Mouse (Mus musculus) fat pad, adult 2 months (tissue): ENCODE data around the gene Nrl.

Experiments
- DNase-seq: peaks from one replicate; pipeline ENCODE4 v3.0.0-alpha.2; 2011; ENCODE audit warnings: low read depth, low spot score; ENCODE audit errors: extremely low read depth

Nrl gene

DNA sequence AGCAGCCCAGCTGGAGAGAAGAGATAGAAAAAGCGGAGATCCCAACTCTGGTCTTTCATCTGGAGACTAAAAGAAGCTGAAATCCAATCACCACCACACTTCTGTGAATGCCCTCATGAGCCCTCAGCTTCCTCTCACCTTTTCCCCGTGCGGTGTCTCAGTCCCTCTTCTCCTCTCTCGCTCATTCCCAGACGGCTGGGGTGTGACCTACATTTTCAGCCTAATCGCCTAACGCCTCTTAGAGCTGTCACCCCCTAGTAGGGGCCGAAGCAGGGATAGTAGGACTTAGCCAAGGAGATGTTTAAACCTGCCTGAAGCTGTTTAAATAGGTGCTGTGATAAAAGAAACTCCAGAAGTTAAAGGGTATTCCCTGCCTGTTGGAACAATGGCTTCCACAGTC lies at the start of gene Nrl:
Gene Nrl, minus strand, starts transcription at position 197 of the 400 bp plus-strand sequence.
- no peak for DNase-seq

- no peak for DNase-seq
These were observed 47.0 kb upstream of the Nrl start for GRCm38 (mm10) chr14:55571760-55572159.

- DNase-seq: no peak
These were observed 45.8 kb upstream of the Nrl start for GRCm38 (mm10) chr14:55570588-55570987.

DNA sequence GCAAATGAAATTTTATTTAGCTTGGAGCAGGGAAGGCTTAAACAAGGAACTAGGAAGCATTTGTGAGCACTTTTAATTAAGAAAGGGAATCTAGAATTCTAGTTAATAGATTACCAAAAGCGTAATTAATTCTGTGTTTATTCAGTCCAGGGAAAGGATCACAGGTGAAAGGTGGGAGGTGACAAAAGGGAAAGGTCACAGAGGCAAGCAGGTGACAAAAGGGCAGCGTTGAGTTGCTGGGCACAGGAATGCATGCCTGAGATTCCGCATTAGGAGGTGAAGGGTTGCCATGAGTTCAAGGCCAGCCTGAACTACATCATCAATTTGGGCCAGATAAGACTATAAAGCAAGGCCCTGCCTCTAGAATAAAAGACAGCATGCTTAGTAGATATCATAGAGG lies 42.7 kb upstream of the Nrl start:
- no peak for DNase-seq

GRCm38 (mm10) chr14:55565748-55566147 lies 41.0 kb upstream of the Nrl start:
- DNase-seq: no peak

DNA sequence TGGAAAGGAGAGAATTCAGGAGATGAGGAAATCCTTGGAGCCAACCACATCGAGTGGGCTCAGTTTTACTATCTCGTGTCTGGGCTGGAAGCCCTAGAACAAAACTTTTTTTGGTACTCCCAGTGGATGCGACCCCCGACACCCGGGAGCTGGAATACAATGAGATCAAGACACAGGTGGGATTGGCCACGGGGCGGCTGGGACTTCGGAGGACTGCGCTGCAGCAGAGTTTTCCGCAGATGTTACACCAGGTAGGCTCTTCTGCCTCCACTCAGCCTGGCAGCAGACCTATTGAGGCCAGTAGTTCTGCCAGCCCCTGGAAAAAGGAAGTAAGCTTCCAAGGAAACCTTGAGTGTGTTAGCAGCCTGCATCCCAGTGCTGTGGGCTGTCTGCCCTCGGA lies 38.5 kb upstream of the Nrl start:
- DNase-seq: no peak

DNA sequence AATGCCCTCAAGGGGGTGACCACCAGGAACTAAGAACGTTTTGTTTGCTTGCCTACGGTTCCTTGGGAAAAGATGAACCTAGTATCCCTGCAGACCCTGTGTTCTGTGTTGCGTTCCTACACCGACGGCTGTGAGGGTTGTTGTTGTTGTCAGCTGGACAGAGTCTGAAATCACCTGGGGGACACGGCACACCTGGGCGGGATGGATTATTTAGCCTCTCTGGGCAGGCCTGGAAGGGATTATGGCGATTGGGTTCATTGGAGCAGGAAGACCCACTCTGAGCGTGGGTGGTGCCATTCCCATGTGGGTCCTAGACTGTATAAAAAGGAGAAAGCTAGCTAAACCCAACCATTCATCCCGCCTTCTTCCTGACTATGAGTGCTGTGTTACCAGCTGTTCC lies 37.1 kb upstream of the Nrl start:
- no peak for DNase-seq

DNA sequence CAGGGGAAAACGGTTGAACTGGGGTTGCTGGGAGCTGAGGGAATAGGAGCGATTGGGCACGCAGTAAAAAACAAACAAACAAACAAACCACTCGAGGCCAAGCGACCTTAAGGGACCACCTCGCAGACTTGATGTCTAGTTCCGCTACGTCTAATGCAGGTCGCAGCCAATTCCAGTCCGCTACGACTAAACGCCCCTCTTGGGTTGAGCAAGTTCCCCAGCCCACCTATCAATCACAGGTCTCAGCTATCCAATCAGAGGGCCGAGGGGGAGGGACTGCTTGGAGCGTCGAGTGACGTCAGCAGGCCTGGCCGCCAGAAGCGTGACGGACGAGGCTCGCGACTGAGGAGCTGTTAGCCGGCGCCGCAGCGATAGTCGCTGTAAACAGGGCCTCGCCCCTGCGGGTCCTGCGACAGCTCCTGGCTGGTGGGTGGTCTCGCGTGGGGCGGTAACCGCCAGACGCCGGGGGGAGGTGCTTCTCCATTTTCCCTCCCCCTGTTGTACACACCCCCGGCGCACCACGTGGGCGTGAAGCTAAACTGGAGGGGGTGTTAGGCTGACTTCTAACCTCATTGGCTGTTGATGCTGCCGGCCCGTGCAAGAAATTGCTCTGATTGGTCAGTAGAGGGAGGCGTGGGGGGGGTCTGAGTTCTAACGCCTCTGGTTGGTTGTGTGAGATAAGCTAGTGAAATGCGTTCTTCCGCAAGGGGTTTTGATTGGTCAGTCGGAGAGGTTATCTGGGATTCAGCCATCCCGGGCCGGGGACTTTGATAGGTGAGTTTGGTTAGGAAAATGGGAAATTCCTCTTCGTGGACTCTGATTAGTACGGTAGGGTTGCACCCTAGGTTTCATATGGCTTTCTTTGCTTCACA lies 35.7 kb upstream of the Nrl start, which contains the start of gene A730061H03Rik:
Gene A730061H03Rik, minus strand, starts transcription at position 205 of the 872 bp plus-strand sequence.
- peak; percentile 98 for DNase-seq

GRCm38 (mm10) chr14:55559799-55560201 lies 35.0 kb upstream of the Nrl start, which contains the start of gene Dcaf11:
Gene Dcaf11 (plus strand): TSS chr14:55560006.
- DNase-seq: no peak

DNA sequence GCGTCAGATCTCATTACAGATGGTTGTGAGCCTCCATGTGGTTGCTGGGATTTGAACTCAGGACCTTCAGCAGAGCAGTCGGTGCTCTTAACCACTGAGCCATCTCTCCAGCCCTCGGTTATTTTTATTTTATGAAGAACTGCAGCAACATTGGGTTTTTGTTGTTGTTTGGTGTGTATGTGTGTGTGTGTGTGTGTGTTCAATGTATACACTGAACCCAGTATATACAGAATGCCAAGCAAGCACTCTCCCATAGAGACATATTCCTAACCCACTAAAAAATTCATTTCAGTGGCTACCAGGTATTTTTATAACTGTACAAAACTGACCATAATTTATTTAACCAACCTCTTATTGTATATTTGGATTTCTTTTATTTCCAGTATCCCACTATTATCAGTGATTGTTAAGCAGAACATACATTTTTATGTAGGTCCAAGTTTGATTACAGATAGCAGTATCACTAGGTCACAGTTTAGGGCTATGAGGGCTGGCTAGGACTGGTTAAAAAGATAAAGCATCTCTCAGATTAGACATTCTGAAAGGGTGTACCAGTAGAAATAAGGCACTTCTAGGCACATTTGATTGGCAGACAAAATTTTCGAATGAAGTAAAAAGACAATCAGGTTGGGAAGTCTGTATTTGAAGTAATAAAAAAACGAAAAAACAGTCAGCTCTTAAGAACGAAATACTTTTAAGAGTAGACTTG lies 34.1 kb upstream of the Nrl start:
- no peak for DNase-seq

DNA sequence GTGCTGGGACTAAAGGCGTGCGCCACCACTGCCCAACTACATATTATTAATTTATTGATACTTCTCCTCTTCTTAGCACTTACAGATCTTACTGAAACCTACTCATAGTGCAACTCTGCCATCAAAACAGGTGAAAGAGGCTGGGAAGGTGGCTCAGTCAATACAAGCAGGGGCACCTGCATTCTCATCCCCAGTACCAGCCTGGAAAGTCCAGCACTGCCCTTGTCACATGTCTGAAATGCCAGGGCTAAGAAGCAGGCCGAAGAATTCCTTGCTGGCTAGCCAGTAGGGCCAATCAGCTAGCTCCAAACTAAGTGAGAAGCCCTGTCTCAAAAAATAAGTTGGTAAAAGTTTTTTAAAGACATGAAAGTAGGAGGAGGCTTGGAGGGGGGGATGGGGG lies 32.8 kb upstream of the Nrl start:
- DNase-seq: no peak

DNA sequence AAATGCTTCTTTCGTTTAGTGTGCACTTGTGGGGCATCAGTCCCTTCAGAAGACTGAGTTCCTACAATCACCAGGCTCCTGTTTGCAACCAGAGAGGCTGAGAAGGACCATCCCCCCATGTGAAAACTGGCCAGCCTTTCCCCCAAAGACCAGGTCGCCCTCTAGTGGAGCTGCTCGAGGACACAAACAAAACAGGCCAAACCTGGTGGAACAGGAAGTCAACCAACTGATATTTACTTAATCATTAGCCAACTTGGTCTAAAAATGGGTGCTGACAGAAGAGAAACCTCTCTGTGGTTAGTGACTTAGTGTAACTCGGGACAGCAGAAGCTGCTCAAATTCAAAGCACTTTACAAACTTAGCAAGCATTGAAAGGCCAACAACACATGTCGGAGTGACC lies 32.2 kb upstream of the Nrl start:
- DNase-seq: no peak

- no peak for DNase-seq
These were observed 31.0 kb upstream of the Nrl start for GRCm38 (mm10) chr14:55555788-55556187.

GRCm38 (mm10) chr14:55554635-55555034 lies 29.9 kb upstream of the Nrl start:
- DNase-seq: no peak

- DNase-seq: no peak
These were observed 27.0 kb upstream of the Nrl start for GRCm38 (mm10) chr14:55551794-55552193.

DNA sequence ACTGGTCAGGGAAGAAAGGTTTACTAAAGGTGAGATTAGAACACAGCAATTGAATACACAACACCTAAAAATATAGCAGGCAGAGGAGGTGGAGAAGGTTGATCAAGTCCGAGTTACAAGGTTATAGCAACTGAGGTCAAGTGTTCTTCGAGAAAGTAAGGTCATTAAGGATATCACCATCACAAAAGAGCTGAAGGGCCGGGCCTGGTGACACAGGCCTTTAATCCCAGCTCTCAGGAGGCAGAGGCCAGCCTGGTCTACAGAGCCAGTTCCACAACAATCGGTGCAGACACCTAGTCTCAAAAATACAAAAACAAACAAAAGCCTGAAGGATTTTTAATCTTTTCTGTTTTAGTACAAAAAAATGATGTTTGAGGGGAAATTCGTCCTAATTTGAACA lies 26.6 kb upstream of the Nrl start:
- DNase-seq: no peak

GRCm38 (mm10) chr14:55550191-55550590 lies 25.4 kb upstream of the Nrl start:
- no peak for DNase-seq

GRCm38 (mm10) chr14:55544334-55544733 lies 19.6 kb upstream of the Nrl start:
- DNase-seq: no peak

DNA sequence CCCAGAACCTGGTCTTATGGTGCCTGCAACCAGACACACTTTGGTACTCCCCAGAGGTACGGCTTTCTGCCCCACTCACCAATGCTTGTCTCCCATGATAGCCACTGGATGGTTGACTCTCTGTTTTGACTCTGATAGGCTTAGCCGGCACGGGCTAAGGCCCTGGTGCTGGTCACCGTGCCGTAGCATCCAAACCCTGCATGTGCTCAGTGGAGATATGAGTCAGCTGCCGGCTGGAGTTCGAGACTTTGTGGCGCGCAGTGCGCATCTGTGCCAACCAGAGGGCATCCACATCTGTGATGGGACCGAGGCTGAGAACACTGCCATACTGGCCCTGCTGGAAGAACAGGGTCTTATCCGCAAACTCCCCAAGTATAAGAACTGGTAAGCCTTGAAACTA lies 17.5 kb upstream of the Nrl start:
- no peak for DNase-seq

DNA sequence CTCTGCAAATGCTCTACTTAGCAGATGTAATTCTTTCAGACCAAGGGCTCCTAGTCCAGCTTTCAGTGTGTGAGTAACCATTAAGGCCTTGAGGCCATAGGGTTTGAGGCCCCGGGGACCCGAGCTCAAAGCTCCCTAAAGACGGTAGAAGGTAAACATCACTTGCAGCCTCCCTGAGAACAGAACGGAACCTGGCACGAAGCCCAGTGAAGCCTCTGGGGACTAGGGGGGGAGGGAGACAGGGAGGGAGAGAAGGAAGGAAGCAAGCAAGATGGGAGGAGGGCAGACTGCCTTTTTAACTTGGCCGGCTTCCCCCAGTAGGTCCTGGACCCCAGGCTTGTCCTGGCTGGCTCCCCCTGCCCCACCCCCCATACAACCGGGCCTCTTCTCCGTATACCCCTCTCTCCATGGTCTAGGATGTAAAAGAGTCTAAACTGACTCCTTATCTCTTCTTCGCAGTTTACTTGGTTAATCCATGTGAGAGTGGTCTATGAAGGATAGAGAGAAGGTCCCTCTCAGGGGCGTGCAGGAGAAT lies 16.1 kb upstream of the Nrl start:
- DNase-seq: no peak

DNA sequence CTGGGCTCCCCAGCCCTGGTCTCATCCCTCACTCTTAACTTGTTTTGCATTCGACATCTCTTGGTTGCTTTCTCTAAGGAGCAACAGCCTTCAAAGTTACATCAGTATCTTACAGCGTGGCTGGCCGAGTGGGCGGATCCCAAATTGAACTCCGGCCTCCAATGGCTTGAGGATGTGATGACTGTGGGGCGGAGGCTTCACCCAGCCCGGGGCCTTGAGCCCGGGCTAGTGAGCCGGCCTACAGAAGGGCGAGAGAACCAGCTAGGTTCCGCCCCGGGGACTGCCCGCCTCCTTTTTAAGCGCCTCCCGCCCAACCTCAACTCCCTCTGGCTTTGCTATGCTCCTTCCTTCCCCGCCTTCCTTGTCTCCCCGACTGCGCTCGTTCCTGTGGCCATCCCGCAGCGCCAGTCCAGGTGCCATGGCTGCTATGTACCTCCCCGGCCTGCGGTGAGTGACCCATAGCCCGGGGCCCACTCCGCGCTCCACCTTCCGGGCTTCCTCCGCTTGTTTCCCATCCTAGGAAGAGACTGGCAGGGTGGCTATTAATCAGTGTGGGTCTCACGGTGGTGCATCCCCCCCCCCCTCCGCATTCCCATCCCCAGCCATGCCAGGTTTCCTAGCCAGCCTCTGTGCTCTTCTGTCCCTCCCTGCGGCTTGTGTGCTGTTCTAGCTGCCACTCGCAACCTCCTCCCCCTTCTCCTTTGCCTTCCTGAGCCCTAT lies 15.4 kb upstream of the Nrl start, which contains the start of gene Pck2:
Gene Pck2, plus strand, starts transcription at position 200 of the 720 bp plus-strand sequence.
- no peak for DNase-seq
